In genomic region chr17:74293687-74294425, GRCm38 (mm10) we compare ENCODE assay signal across 8 mouse cellular contexts. TPM values are rescaled to one million over a fixed set of nuclear protein-coding genes. Genes with fewer than 3 reads are reported as not detected.
A peak's percentile ranks its signal among the peaks of the same experiment; 100 is the strongest.
DNase-seq lines count a peak whose midpoint lies in the region; ATAC-seq and TF ChIP-seq lines count a peak whose summit lies in the region.

No protein-coding gene starts in this region.

- H3K27me3 ChIP-seq in spleen, adult 2 months (ENCODE audit: control insufficient read depth, insufficient read depth, low read length): no peaks in the 10 kb centered on the region
- H3K27me3 ChIP-seq in stomach, embryonic 14.5 days (ENCODE audit: control insufficient read depth, insufficient read depth, low read length): no peaks in the 10 kb centered on the region

- ATAC-seq in stomach, embryonic 14.5 days (ENCODE audit: insufficient number of reproducible peaks, insufficient read depth, low FRiP score, low read depth): no peak; the same call in 1 of the 2 replicates
- ATAC-seq in granulocyte monocyte progenitor cell, adult 5-6 weeks (replicated peaks; ENCODE audit: poor library complexity, severe bottlenecking): no peak

- peak in 1 of 2 experiments; percentile 6 for DNase-seq in spleen, adult 2 months (ENCODE audit: low read depth in 1 of 2, low spot score in 2 of 2)
- DNase-seq in spleen, adult 12 weeks (ENCODE audit: low spot score): no peak
- DNase-seq in heart, adult 8-10 months (ENCODE audit: low spot score): peak; percentile 25
- DNase-seq in kidney, adult 9 months: peak; percentile 41
- DNase-seq in lung, postnatal 14 days: peak; percentile 25

- peak overlapping the region; percentile 86 for H3K27ac ChIP-seq in spleen, adult 2 months (ENCODE audit: insufficient read depth, low read length)
- peak overlapping the region; percentile 48; the same call in 1 of the 2 replicates for H3K27ac ChIP-seq in brown adipose tissue, adult 24 weeks (replicated peaks; ENCODE audit: low read depth, low read length)
- H3K27ac ChIP-seq in stomach, embryonic 14.5 days (ENCODE audit: low read length): peak overlapping the region; percentile 98

- 4% methylated on average over 18 of the region's 18 CpGs for WGBS in spleen, adult 2 months
- 3% methylated on average over 18 of the region's 18 CpGs for WGBS in stomach, embryonic 14.5 days

- TF ChIP-seq POLR2A in spleen, adult 2 months (IDR thresholded peaks at IDR 0.05; ENCODE audit: low read depth, low read length): no peak

- peak overlapping the region; percentile 100 for H3K4me3 ChIP-seq in spleen, adult 2 months (ENCODE audit: extremely low read depth, insufficient read depth, insufficient read length)
- H3K4me3 ChIP-seq in brown adipose tissue, adult 24 weeks (ENCODE audit: insufficient read depth, low read depth, low read length): peak overlapping the region; percentile 83
- peak overlapping the region; percentile 87 for H3K4me3 ChIP-seq in stomach, embryonic 14.5 days (ENCODE audit: low read depth, low read length)

- no peaks in the 10 kb centered on the region; the same call in none of the 2 replicates for H3K4me1 ChIP-seq in spleen, adult 2 months (ENCODE audit: control insufficient read depth, insufficient read depth, insufficient read length)
- H3K4me1 ChIP-seq in brown adipose tissue, adult 24 weeks (ENCODE audit: control insufficient read depth, insufficient read depth, insufficient read length, low read length): peaks cover 7% of the 10 kb centered on the region; the same call in 1 of the 2 replicates
- peaks cover 15% of the 10 kb centered on the region; the same call in 1 of the 2 replicates for H3K4me1 ChIP-seq in stomach, embryonic 14.5 days (ENCODE audit: control insufficient read depth, insufficient read depth, low read length)

- H3K4me2 ChIP-seq in stomach, embryonic 14.5 days (replicated peaks; ENCODE audit: low read depth, low read length): peak overlapping the region; percentile 69

- H3K9ac ChIP-seq in stomach, embryonic 14.5 days (replicated peaks; ENCODE audit: low read depth, low read length): peak overlapping the region; percentile 96

- TF ChIP-seq CTCF in spleen, adult 2 months (IDR thresholded peaks at IDR 0.05; ENCODE audit: extremely low read depth, insufficient read depth, insufficient read length, insufficient replicate concordance): no peak

- H3K36me3 ChIP-seq in spleen, adult 2 months (ENCODE audit: control insufficient read depth, insufficient read depth, low read length): no peaks in the 10 kb centered on the region; the same call in 1 of the 2 replicates
- peaks cover 6% of the 10 kb centered on the region; the same call in 1 of the 2 replicates for H3K36me3 ChIP-seq in stomach, embryonic 14.5 days (ENCODE audit: control insufficient read depth, insufficient read depth, low read length)

- H3K9me3 ChIP-seq in stomach, embryonic 14.5 days (ENCODE audit: control insufficient read depth, low read depth, low read length): no peaks in the 10 kb centered on the region

RNA-seq across cellular contexts. Expression of gene Memo1, which starts 1.5 kb away (rescaled TPM):
- 30.7 and 35.4 TPM in 2 replicates for polyA plus RNA-seq in spleen, adult 2 months (2012; rRNA removed)
- 81.4 and 105 TPM in 2 replicates for polyA plus RNA-seq in brown adipose tissue, adult 24 weeks (2012; ENCODE audit: insufficient read depth, insufficient read length, missing spikeins)
- 10 to 100 TPM; 59.3 to 63.2 (median 61.2) TPM for total RNA-seq in heart, adult 8-10 months (2022)
- polyA plus RNA-seq in stomach, embryonic 14.5 days (2014; fragmentation: Nextera tagmentation; extraction: Ambion mirVana): 94.8 and 105 TPM in 2 replicates
- 83.0 and 92.0 TPM in 2 replicates for total RNA-seq in granulocyte monocyte progenitor cell, adult 5-6 weeks (2014; fragmentation: Nextera tagmentation)
- 97.9 and 115 TPM in 2 replicates for total RNA-seq in granulocyte monocyte progenitor cell, adult 5-6 weeks (2017)

RNA-seq across cellular contexts. Expression of gene Dpy30, which starts 29.9 kb away (rescaled TPM):
- 14.1 and 14.5 TPM in 2 replicates for polyA plus RNA-seq in spleen, adult 2 months (2012; rRNA removed)
- polyA plus RNA-seq in brown adipose tissue, adult 24 weeks (2012; ENCODE audit: insufficient read depth, insufficient read length, missing spikeins): 86.6 and 132 TPM in 2 replicates
- 10 to 100 TPM; 37.8 to 53.1 (median 42.6) TPM for total RNA-seq in heart, adult 8-10 months (2022)
- polyA plus RNA-seq in stomach, embryonic 14.5 days (2014; fragmentation: Nextera tagmentation; extraction: Ambion mirVana): 213 and 215 TPM in 2 replicates
- 207 and 255 TPM in 2 replicates for total RNA-seq in granulocyte monocyte progenitor cell, adult 5-6 weeks (2014; fragmentation: Nextera tagmentation)
- 171 and 231 TPM in 2 replicates for total RNA-seq in granulocyte monocyte progenitor cell, adult 5-6 weeks (2017)

RNA-seq across cellular contexts. Expression of gene Spast, which starts 44.9 kb away (rescaled TPM):
- 3.0 and 4.7 TPM in 2 replicates for polyA plus RNA-seq in spleen, adult 2 months (2012; rRNA removed)
- 14.8 and 18.7 TPM in 2 replicates for polyA plus RNA-seq in brown adipose tissue, adult 24 weeks (2012; ENCODE audit: insufficient read depth, insufficient read length, missing spikeins)
- 10 to 100 TPM; 25.0 to 31.7 (median 27.7) TPM for total RNA-seq in heart, adult 8-10 months (2022)
- polyA plus RNA-seq in stomach, embryonic 14.5 days (2014; fragmentation: Nextera tagmentation; extraction: Ambion mirVana): 21.0 and 21.5 TPM in 2 replicates
- 27.3 and 28.8 TPM in 2 replicates for total RNA-seq in granulocyte monocyte progenitor cell, adult 5-6 weeks (2014; fragmentation: Nextera tagmentation)
- total RNA-seq in granulocyte monocyte progenitor cell, adult 5-6 weeks (2017): 54.7 and 70.0 TPM in 2 replicates

Comparison
In these comparisons a context has a peak if more than half of its experiments do, and no peak if none do; other contexts are left out.
1. H3K27ac ChIP-seq: peak in every context shown above with its lines; median percentile 98 in stomach, embryonic 14.5 days; 86 in spleen, adult 2 months; 48 in brown adipose tissue, adult 24 weeks.